Mouse (Mus musculus): ENCODE data around the gene Cdc14b. TPM values are rescaled to one million over a fixed set of nuclear protein-coding genes. Genes with fewer than 3 reads are reported as not detected.
A peak's percentile ranks its signal among the peaks of the same experiment; 100 is the strongest.

The Cdc14b gene
- polyA plus RNA-seq, 1 experiment from 2014 or later, result 41.0 TPM

- no peak for ATAC-seq (ENCODE audit: insufficient number of reproducible peaks, low FRiP score, low TSS enrichment, low read depth)
- H3K4me1 ChIP-seq (ENCODE audit: control insufficient read depth, insufficient read depth, low read length), result no peaks in the 10 kb centered on the region
- H3K4me2 ChIP-seq (ENCODE audit: low read depth, severe bottlenecking), result no peak overlapping the region
- no peaks in the 10 kb centered on the region for H3K9me3 ChIP-seq (ENCODE audit: control insufficient read depth, low read length)
- no peak overlapping the region for H3K9ac ChIP-seq (ENCODE audit: low read length)
- H3K27ac ChIP-seq (replicated peaks; ENCODE audit: low read depth, low read length), result no peak overlapping the region
- no peak for DNase-seq (ENCODE audit: low spot score)
- no peaks in the 10 kb centered on the region for H3K36me3 ChIP-seq (ENCODE audit: control insufficient read depth, insufficient read depth, low read length)
- WGBS, result 76% methylated on average over 5 of the region's 5 CpGs
- H3K27me3 ChIP-seq (ENCODE audit: control insufficient read depth, insufficient read depth, low read length), result no peaks in the 10 kb centered on the region
- H3K4me3 ChIP-seq (ENCODE audit: low read depth, low read length), result no peak overlapping the region
Observed at GRCm38 (mm10) chr13:64252147-64252546, 22.9 kb downstream of the Cdc14b start.

- Histone ChIP-seq H3K4me1 (ENCODE audit: control insufficient read depth, insufficient read depth, low read length) (no peaks in the 10 kb centered on the region), H3K4me2 (ENCODE audit: low read depth, severe bottlenecking) (no peak overlapping the region), H3K27me3 (ENCODE audit: control insufficient read depth, insufficient read depth, low read length) (no peaks in the 10 kb centered on the region), H3K9me3 (ENCODE audit: control insufficient read depth, low read length) (no peaks in the 10 kb centered on the region), H3K9ac (ENCODE audit: low read length) (no peak overlapping the region), H3K4me3 (ENCODE audit: low read depth, low read length) (no peak overlapping the region), H3K36me3 (ENCODE audit: control insufficient read depth, insufficient read depth, low read length) (no peaks in the 10 kb centered on the region), H3K27ac (replicated peaks; ENCODE audit: low read depth, low read length) (no peak overlapping the region)
- ATAC-seq (ENCODE audit: insufficient number of reproducible peaks, low FRiP score, low TSS enrichment, low read depth) (no peak), DNase-seq (ENCODE audit: low spot score) (no peak)
- WGBS, result 43% methylated on average over 1 of the region's 1 CpGs
Observed at GRCm38 (mm10) chr13:64250363-64250762, 24.7 kb downstream of the Cdc14b start.

- peak overlapping the region; percentile 40 for H3K4me3 ChIP-seq (ENCODE audit: low read depth, low read length)
- H3K36me3 ChIP-seq (ENCODE audit: control insufficient read depth, insufficient read depth, low read length), result no peaks in the 10 kb centered on the region
- no peaks in the 10 kb centered on the region for H3K9me3 ChIP-seq (ENCODE audit: control insufficient read depth, low read length)
- DNase-seq (ENCODE audit: low spot score) (peak; percentile 92), ATAC-seq (ENCODE audit: insufficient number of reproducible peaks, low FRiP score, low TSS enrichment, low read depth) (peak; percentile 77)
- H3K27me3 ChIP-seq (ENCODE audit: control insufficient read depth, insufficient read depth, low read length), result no peaks in the 10 kb centered on the region
- peak overlapping the region; percentile 51 for H3K9ac ChIP-seq (ENCODE audit: low read length)
- 8% methylated on average over 22 of the region's 22 CpGs for WGBS
- H3K4me1 ChIP-seq (ENCODE audit: control insufficient read depth, insufficient read depth, low read length), result no peaks in the 10 kb centered on the region
- H3K4me2 ChIP-seq (ENCODE audit: low read depth, severe bottlenecking), result peak overlapping the region; percentile 76
- no peak overlapping the region for H3K27ac ChIP-seq (replicated peaks; ENCODE audit: low read depth, low read length)
Observed at GRCm38 (mm10) chr13:64248775-64249524, 26.1 kb downstream of the Cdc14b start.

GRCm38 (mm10) chr13:64248161-64248774 is 26.8 kb downstream of the Cdc14b start:
- peak overlapping the region; percentile 51 for H3K9ac ChIP-seq (ENCODE audit: low read length)
- no peak overlapping the region for H3K27ac ChIP-seq (replicated peaks; ENCODE audit: low read depth, low read length)
- WGBS, result 2% methylated on average over 23 of the region's 24 CpGs
- DNase-seq (ENCODE audit: low spot score), result peak; percentile 61
- no peaks in the 10 kb centered on the region for H3K4me1 ChIP-seq (ENCODE audit: control insufficient read depth, insufficient read depth, low read length)
- H3K27me3 ChIP-seq (ENCODE audit: control insufficient read depth, insufficient read depth, low read length), result no peaks in the 10 kb centered on the region
- peak overlapping the region; percentile 40 for H3K4me3 ChIP-seq (ENCODE audit: low read depth, low read length)
- ATAC-seq (ENCODE audit: insufficient number of reproducible peaks, low FRiP score, low TSS enrichment, low read depth), result peak; percentile 76; the same call in 1 of the 2 replicates
- H3K9me3 ChIP-seq (ENCODE audit: control insufficient read depth, low read length), result no peaks in the 10 kb centered on the region
- H3K4me2 ChIP-seq (ENCODE audit: low read depth, severe bottlenecking), result peak overlapping the region; percentile 76
- H3K36me3 ChIP-seq (ENCODE audit: control insufficient read depth, insufficient read depth, low read length), result no peaks in the 10 kb centered on the region

DNA sequence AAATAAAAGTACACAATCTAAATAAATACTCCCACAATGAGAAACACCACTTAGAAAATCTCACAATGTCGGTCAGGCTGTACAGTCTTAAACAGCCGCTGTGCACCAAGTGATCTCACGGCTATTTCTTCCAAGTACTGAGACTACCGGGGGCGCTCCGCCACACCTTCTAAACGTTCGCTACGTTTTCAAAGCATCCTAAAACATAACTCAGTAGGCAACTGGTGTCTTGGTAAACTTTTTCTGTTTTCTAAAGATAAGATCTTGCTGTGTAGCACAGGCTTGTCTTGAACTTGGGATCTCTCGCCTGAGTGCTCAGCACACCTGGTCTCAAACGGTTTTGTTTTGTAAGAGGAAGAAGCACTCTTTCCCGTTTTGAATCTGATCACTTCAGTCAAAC is 29.0 kb downstream of the Cdc14b start:
- Histone ChIP-seq H3K9ac (ENCODE audit: low read length) (no peak overlapping the region), H3K9me3 (ENCODE audit: control insufficient read depth, low read length) (no peaks in the 10 kb centered on the region), H3K4me2 (ENCODE audit: low read depth, severe bottlenecking) (no peak overlapping the region), H3K27me3 (ENCODE audit: control insufficient read depth, insufficient read depth, low read length) (no peaks in the 10 kb centered on the region), H3K4me3 (ENCODE audit: low read depth, low read length) (no peak overlapping the region), H3K4me1 (ENCODE audit: control insufficient read depth, insufficient read depth, low read length) (no peaks in the 10 kb centered on the region), H3K36me3 (ENCODE audit: control insufficient read depth, insufficient read depth, low read length) (no peaks in the 10 kb centered on the region), H3K27ac (replicated peaks; ENCODE audit: low read depth, low read length) (no peak overlapping the region)
- WGBS, result 91% methylated on average over 12 of the region's 12 CpGs
- no peak for ATAC-seq (ENCODE audit: insufficient number of reproducible peaks, low FRiP score, low TSS enrichment, low read depth)
- no peak for DNase-seq (ENCODE audit: low spot score)

DNA sequence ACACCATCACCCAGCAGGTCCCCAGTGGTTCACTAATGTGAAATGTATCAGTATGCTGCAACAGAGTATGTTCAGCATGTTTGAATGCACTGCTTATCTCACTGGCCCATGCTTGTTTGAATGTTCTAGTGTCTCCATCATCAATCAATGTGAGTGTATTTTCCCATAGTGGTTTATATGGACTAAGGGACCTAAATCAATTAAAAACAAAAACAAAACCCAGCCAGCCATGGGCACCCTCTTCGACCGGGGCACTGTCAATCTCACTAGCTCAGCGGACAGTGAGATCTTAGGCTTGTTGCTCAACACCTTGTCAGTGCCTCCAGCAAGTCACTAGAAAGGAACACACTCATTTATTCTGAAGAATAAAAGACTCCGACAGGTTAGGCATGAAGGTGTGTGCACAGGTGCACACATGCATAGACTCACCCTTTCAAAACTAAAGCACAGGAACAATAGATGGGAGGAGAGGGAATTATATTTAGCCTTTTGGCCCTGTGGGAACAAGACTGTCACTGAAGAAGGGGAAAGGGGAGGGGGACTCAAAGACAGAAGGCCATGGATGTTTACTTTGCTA is 30.3 kb downstream of the Cdc14b start:
- no peak overlapping the region for H3K4me2 ChIP-seq (ENCODE audit: low read depth, severe bottlenecking)
- no peak for DNase-seq (ENCODE audit: low spot score)
- 93% methylated on average over 4 of the region's 4 CpGs for WGBS

GRCm38 (mm10) chr13:64242721-64243120 is 32.4 kb downstream of the Cdc14b start:
- Histone ChIP-seq H3K36me3 (ENCODE audit: control insufficient read depth, insufficient read depth, low read length) (no peaks in the 10 kb centered on the region), H3K27me3 (ENCODE audit: control insufficient read depth, insufficient read depth, low read length) (no peaks in the 10 kb centered on the region), H3K9me3 (ENCODE audit: control insufficient read depth, low read length) (no peaks in the 10 kb centered on the region), H3K9ac (ENCODE audit: low read length) (no peak overlapping the region), H3K4me2 (ENCODE audit: low read depth, severe bottlenecking) (no peak overlapping the region), H3K4me1 (ENCODE audit: control insufficient read depth, insufficient read depth, low read length) (no peaks in the 10 kb centered on the region), H3K27ac (replicated peaks; ENCODE audit: low read depth, low read length) (no peak overlapping the region), H3K4me3 (ENCODE audit: low read depth, low read length) (no peak overlapping the region)
- ATAC-seq (ENCODE audit: insufficient number of reproducible peaks, low FRiP score, low TSS enrichment, low read depth) (no peak), DNase-seq (ENCODE audit: low spot score) (no peak)

More for the DNA sequence above, 30.3 kb downstream of the Cdc14b start:
- no peaks in the 10 kb centered on the region for H3K27me3 ChIP-seq (ENCODE audit: control insufficient read depth, insufficient read depth, low read length)
- H3K9ac ChIP-seq (ENCODE audit: low read length), result no peak overlapping the region
- no peaks in the 10 kb centered on the region for H3K36me3 ChIP-seq (ENCODE audit: control insufficient read depth, insufficient read depth, low read length)
- ATAC-seq (ENCODE audit: insufficient number of reproducible peaks, low FRiP score, low TSS enrichment, low read depth), result no peak
- H3K27ac ChIP-seq (replicated peaks; ENCODE audit: low read depth, low read length), result no peak overlapping the region
- no peak overlapping the region for H3K4me3 ChIP-seq (ENCODE audit: low read depth, low read length)
- H3K9me3 ChIP-seq (ENCODE audit: control insufficient read depth, low read length), result no peaks in the 10 kb centered on the region
- H3K4me1 ChIP-seq (ENCODE audit: control insufficient read depth, insufficient read depth, low read length), result no peaks in the 10 kb centered on the region

GRCm38 (mm10) chr13:64240626-64241025 is 34.5 kb downstream of the Cdc14b start:
- H3K36me3 ChIP-seq (ENCODE audit: control insufficient read depth, insufficient read depth, low read length), result no peaks in the 10 kb centered on the region
- no peak overlapping the region for H3K27ac ChIP-seq (replicated peaks; ENCODE audit: low read depth, low read length)
- H3K9ac ChIP-seq (ENCODE audit: low read length), result no peak overlapping the region
- 65% methylated on average over 7 of the region's 7 CpGs for WGBS
- H3K27me3 ChIP-seq (ENCODE audit: control insufficient read depth, insufficient read depth, low read length), result no peaks in the 10 kb centered on the region
- H3K9me3 ChIP-seq (ENCODE audit: control insufficient read depth, low read length), result no peaks in the 10 kb centered on the region
- no peak overlapping the region for H3K4me3 ChIP-seq (ENCODE audit: low read depth, low read length)
- H3K4me1 ChIP-seq (ENCODE audit: control insufficient read depth, insufficient read depth, low read length), result peaks cover 3% of the 10 kb centered on the region
- no peak for ATAC-seq (ENCODE audit: insufficient number of reproducible peaks, low FRiP score, low TSS enrichment, low read depth)
- no peak overlapping the region for H3K4me2 ChIP-seq (ENCODE audit: low read depth, severe bottlenecking)
- no peak for DNase-seq (ENCODE audit: low spot score)

Data from limb, embryonic 11.5 days (tissue).